Mouse (Mus musculus): Measurements from ENCODE around the gene Slc35b2. TPM values are rescaled to one million over a fixed set of nuclear protein-coding genes. Genes with fewer than 3 reads are reported as not detected.

Slc35b2 gene
- polyA plus RNA-seq, 1 experiment from 2014 or later, result 142 TPM

DNA sequence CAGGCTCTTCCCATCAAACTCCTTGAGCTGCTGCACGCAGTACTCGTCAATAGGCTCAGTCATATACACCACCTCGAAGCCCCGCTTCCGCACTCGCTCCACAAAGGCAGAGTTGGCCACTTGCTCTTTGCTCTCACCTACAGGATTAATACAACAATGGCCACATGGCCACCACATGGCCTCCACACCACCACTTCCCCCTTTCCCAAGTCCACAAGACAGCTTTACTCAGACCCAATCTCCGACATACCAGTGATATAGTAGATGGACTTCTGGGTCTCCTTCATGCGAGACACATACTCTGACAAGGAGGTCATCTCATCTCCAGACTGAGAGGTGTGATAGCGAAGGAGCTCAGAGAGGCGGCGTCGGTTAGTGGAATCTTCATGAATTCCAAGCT lies 5.3 kb downstream of the Slc35b2 start:
- no peak overlapping the region for H3K27ac ChIP-seq
- no peak overlapping the region for H3K4me3 ChIP-seq (replicated peaks)
- H3K9ac ChIP-seq, result no peak overlapping the region
- 88% methylated on average over 12 of the region's 12 CpGs for WGBS
- H3K4me2 ChIP-seq, result no peak overlapping the region
- H3K4me1 ChIP-seq, result peaks cover 69% of the 10 kb centered on the region
- H3K9me3 ChIP-seq (replicated peaks), result no peaks in the 10 kb centered on the region
- peaks cover 69% of the 10 kb centered on the region for H3K36me3 ChIP-seq
- ATAC-seq (replicated peaks; ENCODE audit: low FRiP score), result no peak
- H3K27me3 ChIP-seq, result no peaks in the 10 kb centered on the region

DNA sequence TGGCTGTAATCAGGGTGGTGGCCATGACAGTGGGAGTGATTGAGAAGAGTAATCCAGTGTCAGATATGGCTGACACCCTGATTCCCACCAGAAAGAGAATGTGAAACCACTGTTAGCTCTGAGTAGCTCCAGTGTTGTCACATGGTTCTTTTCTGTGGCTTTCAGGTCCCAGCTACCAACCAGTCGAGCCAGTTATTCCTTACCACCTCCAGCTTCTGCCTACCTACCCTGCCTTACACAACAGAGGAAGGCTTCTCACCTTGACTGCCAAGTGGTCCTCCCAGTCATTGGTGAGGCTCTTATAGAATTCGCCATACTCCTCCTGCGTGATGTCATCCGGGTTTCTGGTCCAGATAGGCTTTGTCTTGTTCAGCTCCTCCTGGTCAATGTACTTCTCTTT lies 6.3 kb downstream of the Slc35b2 start:
- WGBS, result 84% methylated on average over 4 of the region's 4 CpGs
- peak overlapping the region; percentile 23; the same call in 1 of the 2 replicates for H3K27ac ChIP-seq
- H3K9me3 ChIP-seq (replicated peaks), result no peaks in the 10 kb centered on the region
- peaks cover 69% of the 10 kb centered on the region for H3K36me3 ChIP-seq
- no peaks in the 10 kb centered on the region for H3K27me3 ChIP-seq
- H3K4me3 ChIP-seq (replicated peaks), result 0 out of 2 replicates have a peak overlapping the region, but pooled peaks have one; percentile 7
- peaks cover 72% of the 10 kb centered on the region for H3K4me1 ChIP-seq
- no peak overlapping the region for H3K4me2 ChIP-seq
- H3K9ac ChIP-seq, result no peak overlapping the region
- ATAC-seq (replicated peaks; ENCODE audit: low FRiP score), result no peak

DNA sequence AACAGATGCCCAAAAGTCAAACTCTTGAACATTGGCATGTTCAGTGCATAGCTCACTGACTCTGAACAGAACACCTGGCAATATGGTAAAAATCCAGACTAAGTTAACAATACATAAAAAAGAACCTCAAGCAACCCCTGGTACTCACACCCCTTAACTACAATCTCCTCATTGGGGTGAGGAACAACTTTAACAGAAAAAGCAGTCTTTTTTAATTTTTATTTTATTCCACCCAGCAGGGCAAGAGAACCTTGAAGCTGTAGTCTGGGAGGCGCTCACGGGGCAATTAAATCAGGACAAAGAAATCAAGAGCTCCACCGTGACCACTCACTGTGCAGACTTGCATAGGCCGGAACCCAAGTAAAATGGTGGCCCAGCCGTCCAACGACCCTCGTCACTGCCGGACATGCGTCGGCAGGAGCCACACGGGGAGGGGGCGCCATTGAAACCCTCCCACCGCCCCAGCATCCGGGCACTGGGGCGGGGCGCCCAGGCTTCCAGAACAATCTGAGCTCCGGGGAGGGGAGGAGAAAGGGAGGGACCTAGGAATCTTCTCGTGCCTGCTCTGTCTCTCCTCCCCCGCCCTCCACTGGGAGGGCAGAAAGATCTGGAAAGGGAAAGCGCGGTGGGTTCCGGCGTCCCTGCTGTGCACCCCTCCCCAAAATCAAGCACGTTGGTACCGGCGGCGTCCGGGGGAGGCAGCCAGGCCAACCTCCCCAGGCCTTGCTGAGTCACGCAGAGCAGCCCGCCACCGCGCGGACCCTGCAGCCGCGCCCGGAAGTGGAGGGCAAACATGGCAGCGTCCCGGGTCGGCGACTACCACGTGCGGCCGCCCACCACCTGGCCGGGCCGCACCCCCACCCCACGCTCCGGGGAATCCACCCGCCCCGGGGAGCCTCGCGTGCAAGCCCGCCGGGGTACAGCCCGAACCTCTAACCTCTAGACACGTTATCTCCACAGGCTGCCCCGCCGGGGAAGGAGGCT lies 8.7 kb downstream of the Slc35b2 start:
- no peaks in the 10 kb centered on the region for H3K9me3 ChIP-seq (replicated peaks)
- no peaks in the 10 kb centered on the region for H3K27me3 ChIP-seq
- ATAC-seq (replicated peaks; ENCODE audit: low FRiP score), result peak; percentile 65
- under 1% methylated on average over 57 of the region's 57 CpGs for WGBS
- peaks cover 56% of the 10 kb centered on the region for H3K4me1 ChIP-seq
- peak overlapping the region; percentile 99 for H3K27ac ChIP-seq
- peak overlapping the region; percentile 97 for H3K4me3 ChIP-seq (replicated peaks)
- H3K36me3 ChIP-seq, result peaks cover 48% of the 10 kb centered on the region
- H3K4me2 ChIP-seq, result peak overlapping the region; percentile 88
- peak overlapping the region; percentile 100 for H3K9ac ChIP-seq

DNA sequence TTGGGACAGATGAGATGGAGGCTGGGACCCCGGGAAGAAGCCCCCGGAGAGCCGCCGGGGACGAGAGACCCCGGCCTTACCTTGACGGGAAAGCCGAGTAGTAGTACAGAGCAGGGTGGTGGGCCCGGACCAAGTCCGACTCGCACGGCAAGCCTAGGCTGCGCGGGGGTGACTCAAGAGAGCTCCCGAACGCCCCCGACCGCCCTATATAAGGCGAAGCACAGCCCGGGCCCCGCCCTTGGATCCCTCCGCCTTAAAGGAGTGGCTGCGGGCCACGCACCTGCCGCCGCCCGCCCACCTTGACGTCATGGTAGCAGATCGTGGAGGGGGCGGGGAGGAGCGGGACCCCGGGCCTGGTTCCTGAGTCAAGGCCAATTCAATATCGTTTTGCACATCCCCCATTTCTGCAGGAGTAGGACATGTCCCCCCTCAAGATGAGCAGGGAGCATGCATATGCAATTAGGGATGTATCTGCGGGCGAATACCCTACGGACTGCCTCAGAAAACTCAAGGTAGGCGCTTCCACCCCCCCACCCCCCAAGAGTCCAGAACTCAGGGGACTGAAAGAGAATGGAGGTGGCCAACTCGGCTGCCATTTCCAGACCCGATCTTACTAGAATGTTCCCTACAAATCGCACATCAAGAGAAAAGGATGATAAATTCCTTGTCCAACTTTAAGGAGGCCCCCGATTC lies 9.6 kb downstream of the Slc35b2 start, which contains the start of gene Hsp90ab1:
Hsp90ab1 (minus strand) TSS at position 185 of the 693 bp plus-strand sequence.
- WGBS, result under 1% methylated on average over 40 of the region's 41 CpGs

DNA sequence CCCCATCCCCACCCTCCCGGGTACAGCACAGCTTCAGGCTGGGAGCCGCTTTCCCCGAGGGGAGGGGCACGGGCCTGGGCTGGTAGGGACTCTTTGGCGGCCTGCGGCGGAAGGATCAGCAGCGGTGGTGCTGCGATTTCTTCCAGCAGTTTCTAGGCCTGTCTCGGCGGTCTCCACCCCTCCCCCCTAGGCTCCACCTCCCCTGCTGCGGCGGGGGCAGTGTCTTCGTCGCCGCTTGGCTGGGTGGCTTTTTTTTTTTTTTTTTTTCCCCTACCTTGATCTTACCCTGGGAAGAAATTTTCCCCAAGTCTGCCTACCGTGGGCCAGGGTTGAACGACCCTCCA lies 10.1 kb downstream of the Slc35b2 start:
- Histone ChIP-seq H3K27me3 (no peaks in the 10 kb centered on the region), H3K4me2 (peak overlapping the region; percentile 88), H3K9me3 (replicated peaks) (no peaks in the 10 kb centered on the region), H3K9ac (peak overlapping the region; percentile 82), H3K36me3 (peaks cover 34% of the 10 kb centered on the region), H3K4me3 (replicated peaks) (peak overlapping the region; percentile 97), H3K4me1 (peaks cover 52% of the 10 kb centered on the region), H3K27ac (peak overlapping the region; percentile 99)
- WGBS, result 0% methylated on average over 18 of the region's 18 CpGs
- ATAC-seq (replicated peaks; ENCODE audit: low FRiP score), result peak; percentile 79

More for the DNA sequence above, 9.6 kb downstream of the Slc35b2 start, which contains the start of gene Hsp90ab1:
- Histone ChIP-seq H3K9ac (peak within 1 kb of the TSS; percentile 100), H3K27me3 (no peaks in the 10 kb centered on the region), H3K4me3 (replicated peaks) (peak within 1 kb of the TSS; percentile 97), H3K27ac (peak within 1 kb of the TSS; percentile 99), H3K4me1 (peaks cover 50% of the 10 kb centered on the region), H3K36me3 (peaks cover 39% of the 10 kb centered on the region), H3K9me3 (replicated peaks) (no peaks in the 10 kb centered on the region), H3K4me2 (peak within 1 kb of the TSS; percentile 88)
- peak; percentile 84 for ATAC-seq (replicated peaks; ENCODE audit: low FRiP score)

DNA sequence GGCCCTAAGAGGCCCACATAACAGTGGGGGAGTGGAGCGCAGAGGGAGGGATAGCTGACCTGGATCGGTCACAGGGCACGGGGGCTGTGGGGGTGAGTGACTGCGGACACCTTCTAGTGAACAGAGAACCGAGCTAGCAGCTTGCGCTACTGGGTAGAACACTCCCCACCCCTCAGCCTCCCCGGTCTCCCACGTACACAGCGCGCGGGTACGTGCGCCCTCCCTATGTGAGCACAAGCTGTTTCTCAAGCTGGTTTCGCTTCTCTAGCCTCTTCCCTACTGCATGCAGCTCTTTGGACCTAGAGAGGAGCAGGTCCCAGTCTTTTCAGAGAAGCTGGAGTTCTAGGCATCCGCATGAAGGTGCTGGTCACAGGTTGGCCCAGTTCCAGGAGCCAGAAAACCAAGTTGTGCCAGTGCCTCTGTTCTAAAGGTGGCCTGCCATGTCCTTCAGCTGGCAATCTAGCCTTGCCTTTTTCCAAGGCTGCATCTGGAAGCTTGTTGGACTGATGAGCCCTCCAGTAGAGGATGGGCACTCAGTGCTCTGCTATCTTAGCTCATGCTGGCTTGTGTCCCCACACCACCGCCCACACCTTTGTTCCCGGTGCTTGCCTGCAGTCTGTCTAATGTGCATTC lies 10.6 kb downstream of the Slc35b2 start:
- H3K27me3 ChIP-seq, result no peaks in the 10 kb centered on the region
- peak; percentile 46 for ATAC-seq (replicated peaks; ENCODE audit: low FRiP score)
- H3K36me3 ChIP-seq, result peaks cover 29% of the 10 kb centered on the region
- H3K4me3 ChIP-seq (replicated peaks), result peak overlapping the region; percentile 97
- H3K4me1 ChIP-seq, result peaks cover 49% of the 10 kb centered on the region
- H3K9ac ChIP-seq, result peak overlapping the region; percentile 82
- WGBS, result 3% methylated on average over 17 of the region's 17 CpGs
- H3K9me3 ChIP-seq (replicated peaks), result no peaks in the 10 kb centered on the region
- peak overlapping the region; percentile 99 for H3K27ac ChIP-seq
- H3K4me2 ChIP-seq, result peak overlapping the region; percentile 88

DNA sequence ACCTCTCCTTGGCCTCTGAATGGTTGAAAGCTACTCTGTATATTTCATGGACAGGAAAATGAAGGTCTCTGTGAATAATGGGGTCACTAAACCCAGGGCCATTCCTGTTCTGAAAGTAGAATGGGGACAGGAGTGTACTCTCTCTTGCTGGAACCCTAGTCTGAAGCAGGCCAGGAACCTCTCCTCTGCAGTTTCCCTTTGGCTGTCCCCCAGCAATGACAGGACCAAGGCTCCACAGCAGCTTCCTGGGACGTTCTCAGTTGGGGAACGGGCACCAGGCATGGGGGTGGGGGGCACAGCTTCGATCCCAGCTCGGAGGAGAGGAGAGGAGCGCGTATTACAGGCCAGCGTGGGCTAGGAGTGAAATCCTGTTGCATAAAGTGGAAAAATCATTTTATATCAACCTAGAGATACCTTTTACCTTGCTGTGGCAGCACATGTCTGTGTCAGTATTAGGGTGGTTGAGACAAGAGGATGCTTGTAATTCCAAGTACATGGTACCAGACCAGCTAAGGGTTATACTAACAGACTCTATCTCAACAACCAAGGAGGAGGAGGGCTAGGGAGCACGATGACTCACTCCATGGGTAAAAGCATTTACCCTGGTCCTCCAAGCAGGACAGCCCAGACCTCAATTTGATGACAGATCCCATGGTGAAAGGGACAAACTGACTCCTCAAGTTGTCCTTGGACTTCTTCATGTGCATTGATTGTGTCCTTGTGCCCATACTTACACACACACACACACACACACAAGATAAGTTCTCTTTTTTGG lies 11.6 kb downstream of the Slc35b2 start:
- Histone ChIP-seq H3K4me2 (peak overlapping the region; percentile 88; the same call in 1 of the 2 replicates), H3K4me1 (peaks cover 40% of the 10 kb centered on the region), H3K27me3 (no peaks in the 10 kb centered on the region), H3K4me3 (replicated peaks) (no peak overlapping the region), H3K9me3 (replicated peaks) (no peaks in the 10 kb centered on the region), H3K9ac (peak overlapping the region; percentile 82; the same call in 1 of the 2 replicates), H3K27ac (peak overlapping the region; percentile 99; the same call in 1 of the 2 replicates), H3K36me3 (peaks cover 19% of the 10 kb centered on the region)
- no peak for ATAC-seq (replicated peaks; ENCODE audit: low FRiP score)
- WGBS, result 89% methylated on average over 8 of the region's 8 CpGs

DNA sequence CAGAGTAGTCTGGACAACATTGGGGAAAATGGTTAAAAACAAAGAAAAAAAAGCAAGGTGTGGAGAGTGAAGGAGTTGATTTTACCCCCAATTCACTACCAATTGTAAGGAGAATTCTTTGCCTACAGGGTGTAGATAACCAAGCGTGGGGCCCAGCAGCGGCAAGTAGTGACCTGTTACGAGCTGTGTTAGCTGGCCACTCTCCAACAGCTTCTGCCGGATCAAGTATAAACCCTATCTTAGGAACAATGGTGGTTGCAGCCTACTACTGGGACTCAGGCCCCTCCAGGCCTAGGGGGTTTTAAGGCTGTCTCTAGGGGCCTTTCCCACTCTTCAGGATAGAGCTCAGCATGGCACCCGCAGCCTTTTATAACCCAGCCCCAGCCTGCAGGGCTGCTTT lies 14.6 kb downstream of the Slc35b2 start:
- H3K4me1 ChIP-seq, result peaks cover 35% of the 10 kb centered on the region
- no peak overlapping the region for H3K4me3 ChIP-seq (replicated peaks)
- 65% methylated on average over 5 of the region's 5 CpGs for WGBS

DNA sequence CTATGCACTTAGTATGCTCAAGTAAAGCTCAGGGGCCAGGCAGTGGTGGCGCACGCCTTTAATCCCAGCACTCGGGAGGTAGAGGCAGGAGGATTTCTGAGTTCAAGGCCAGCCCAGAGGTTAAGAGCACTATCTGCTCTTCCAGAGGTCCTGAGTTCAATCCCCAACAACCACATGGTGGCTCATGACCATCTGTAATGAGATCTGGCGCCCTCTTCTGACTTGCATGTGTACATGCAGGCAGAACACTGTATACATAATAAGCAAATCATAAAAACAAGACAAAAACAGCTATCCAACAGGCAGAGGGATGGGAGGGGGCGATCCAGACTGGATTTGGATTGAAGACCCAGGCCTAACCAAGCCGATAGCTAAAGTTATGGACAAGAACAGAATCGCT lies 15.2 kb downstream of the Slc35b2 start:
- peaks cover 35% of the 10 kb centered on the region for H3K4me1 ChIP-seq
- WGBS, result 79% methylated on average over 7 of the region's 7 CpGs
- H3K27me3 ChIP-seq, result no peaks in the 10 kb centered on the region
- no peak overlapping the region for H3K9ac ChIP-seq
- peak overlapping the region; percentile 58; the same call in 1 of the 2 replicates for H3K27ac ChIP-seq
- ATAC-seq (replicated peaks; ENCODE audit: low FRiP score), result no peak
- no peak overlapping the region for H3K4me3 ChIP-seq (replicated peaks)
- H3K4me2 ChIP-seq, result no peak overlapping the region
- H3K36me3 ChIP-seq, result no peaks in the 10 kb centered on the region
- H3K9me3 ChIP-seq (replicated peaks), result no peaks in the 10 kb centered on the region

More for the DNA sequence above, 14.6 kb downstream of the Slc35b2 start:
- H3K4me2 ChIP-seq, result no peak overlapping the region
- no peaks in the 10 kb centered on the region for H3K36me3 ChIP-seq
- H3K9ac ChIP-seq, result no peak overlapping the region
- peak overlapping the region; percentile 58; the same call in 1 of the 2 replicates for H3K27ac ChIP-seq
- no peaks in the 10 kb centered on the region for H3K9me3 ChIP-seq (replicated peaks)
- H3K27me3 ChIP-seq, result no peaks in the 10 kb centered on the region
- ATAC-seq (replicated peaks; ENCODE audit: low FRiP score), result no peak

DNA sequence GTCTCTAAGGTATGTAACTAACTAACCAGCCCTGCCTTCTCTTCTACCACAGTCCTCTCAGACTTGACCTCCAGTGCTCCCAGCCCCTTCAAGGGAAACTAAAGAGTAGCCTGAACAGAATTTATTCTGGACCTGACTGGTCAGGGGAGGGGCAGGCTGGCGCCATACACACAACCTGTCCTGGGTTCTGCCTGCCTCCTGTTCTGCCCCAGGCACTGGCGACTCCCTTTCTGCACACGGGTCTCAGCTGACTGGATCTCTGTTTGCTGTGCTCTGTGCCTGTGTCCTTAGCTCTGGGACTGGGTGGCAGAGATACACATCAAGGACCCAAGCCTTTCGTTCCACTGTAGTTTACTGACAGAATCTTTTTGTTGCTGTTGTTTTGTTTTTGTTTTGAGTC lies 15.9 kb downstream of the Slc35b2 start:
- H3K27me3 ChIP-seq, result no peaks in the 10 kb centered on the region
- WGBS, result 67% methylated on average over 4 of the region's 4 CpGs

DNA sequence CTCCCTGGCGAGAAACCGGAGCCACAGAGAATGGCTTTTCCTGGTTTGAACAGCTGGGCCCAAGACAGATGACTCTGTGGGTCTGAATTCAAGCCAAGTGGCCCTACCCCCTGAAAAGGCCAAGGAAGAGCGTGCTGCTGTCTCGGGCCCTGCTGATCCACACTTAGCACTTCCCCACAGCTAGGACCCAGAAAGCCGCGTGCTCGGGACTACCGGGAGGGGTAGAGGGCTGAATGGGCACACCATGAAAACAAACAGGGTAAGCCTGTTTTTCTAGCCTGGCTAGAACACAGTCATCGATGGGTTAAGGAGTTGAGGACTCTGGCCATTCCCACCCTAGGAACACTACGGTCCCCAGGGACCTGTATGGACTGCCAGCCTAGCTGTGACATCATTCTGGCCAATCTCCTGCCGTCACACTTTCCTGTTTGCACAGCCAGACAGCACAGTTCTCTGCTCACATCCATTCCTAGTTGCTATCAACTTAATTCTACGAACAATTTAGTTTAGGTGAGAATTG lies 17.3 kb downstream of the Slc35b2 start:
- 37% methylated on average over 12 of the region's 12 CpGs for WGBS
- Histone ChIP-seq H3K4me2 (0 out of 2 replicates have a peak overlapping the region, but pooled peaks have one; percentile 14), H3K9ac (no peak overlapping the region), H3K9me3 (replicated peaks) (no peaks in the 10 kb centered on the region), H3K27me3 (no peaks in the 10 kb centered on the region), H3K27ac (peak overlapping the region; percentile 68), H3K4me3 (replicated peaks) (no peak overlapping the region), H3K36me3 (peaks cover 2% of the 10 kb centered on the region; the same call in 1 of the 2 replicates), H3K4me1 (peaks cover 42% of the 10 kb centered on the region)
- no peak for ATAC-seq (replicated peaks; ENCODE audit: low FRiP score)

More for the DNA sequence above, 15.9 kb downstream of the Slc35b2 start:
- peak; percentile 54; the same call in 1 of the 2 replicates for ATAC-seq (replicated peaks; ENCODE audit: low FRiP score)
- Histone ChIP-seq H3K9me3 (replicated peaks) (no peaks in the 10 kb centered on the region), H3K36me3 (no peaks in the 10 kb centered on the region), H3K9ac (no peak overlapping the region), H3K4me3 (replicated peaks) (no peak overlapping the region), H3K4me1 (peaks cover 36% of the 10 kb centered on the region), H3K27ac (peak overlapping the region; percentile 68), H3K4me2 (no peak overlapping the region)
